Mouse (Mus musculus): ENCODE data around the gene Olfr104-ps.

Gene Olfr104-ps

DNA sequence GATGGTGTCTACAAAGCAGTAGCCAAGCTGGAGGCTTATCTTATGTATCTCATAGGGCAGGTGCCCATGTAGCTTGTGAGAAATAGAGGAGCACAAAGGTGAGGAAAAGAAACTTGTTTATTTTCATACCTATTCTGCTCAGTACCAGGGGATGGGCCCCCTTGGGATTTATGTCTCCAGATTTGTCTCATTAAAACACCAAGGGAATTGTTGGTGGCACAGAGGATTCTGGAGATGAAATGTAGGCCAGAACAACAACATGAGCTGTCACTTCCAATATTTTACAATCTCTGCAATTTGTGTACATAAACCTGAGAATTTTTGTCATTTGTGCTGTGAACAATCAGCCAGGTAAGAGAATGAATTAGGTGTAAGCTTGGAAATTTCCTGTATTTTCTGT is at the start of gene Olfr104-ps:
TSS of gene Olfr104-ps (plus strand) at position 301 of the 400 bp plus-strand sequence.
- no peak for DNase-seq

DNA sequence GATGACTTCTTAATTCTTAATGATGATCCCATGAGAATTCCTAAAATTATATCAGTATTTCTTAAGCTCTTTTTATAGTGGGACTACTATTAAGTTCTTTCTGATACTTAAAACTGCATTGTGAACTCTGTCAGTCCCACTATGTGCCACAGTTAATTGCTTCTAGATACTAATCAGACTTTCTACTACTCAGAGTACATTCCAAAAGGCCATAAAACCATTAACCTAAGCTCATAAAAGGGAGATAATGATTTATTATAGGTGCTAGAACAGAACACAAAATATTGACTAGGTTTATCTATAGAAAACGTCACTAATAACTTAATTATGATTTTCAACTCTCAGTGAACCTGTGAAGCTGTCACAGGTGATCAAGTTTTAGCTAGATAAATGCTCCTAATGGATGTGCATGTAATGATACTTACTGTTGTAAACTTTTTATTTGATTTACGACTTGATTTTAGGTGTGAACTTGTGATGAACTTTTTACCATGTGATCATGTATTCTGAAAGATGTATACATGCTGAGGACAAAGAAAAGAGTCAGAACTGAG is 49.2 kb upstream of the Olfr104-ps start:
- no peak for DNase-seq

DNA sequence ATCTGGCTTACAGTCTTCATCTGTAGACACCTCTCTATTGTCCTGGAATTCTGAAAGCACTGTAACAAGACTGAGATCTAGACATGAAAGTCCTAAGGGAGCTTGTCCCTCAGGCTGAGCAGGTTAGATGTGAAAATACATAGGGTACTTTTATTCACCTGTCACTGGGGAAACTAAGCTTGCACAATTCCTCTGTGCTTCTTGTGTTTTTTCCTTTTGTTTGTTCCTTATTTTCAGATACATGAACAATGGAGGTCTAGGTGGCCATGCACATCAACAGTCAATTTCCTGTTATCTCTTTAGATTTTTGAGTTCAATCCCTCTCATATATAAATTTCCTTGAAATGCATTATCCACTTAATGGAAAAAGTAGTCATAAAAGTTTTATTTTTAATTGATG is 42.4 kb upstream of the Olfr104-ps start, which contains the start of gene Olfr102:
TSS of gene Olfr102 (minus strand) at position 101 of the 400 bp plus-strand sequence.
- no peak for DNase-seq

DNA sequence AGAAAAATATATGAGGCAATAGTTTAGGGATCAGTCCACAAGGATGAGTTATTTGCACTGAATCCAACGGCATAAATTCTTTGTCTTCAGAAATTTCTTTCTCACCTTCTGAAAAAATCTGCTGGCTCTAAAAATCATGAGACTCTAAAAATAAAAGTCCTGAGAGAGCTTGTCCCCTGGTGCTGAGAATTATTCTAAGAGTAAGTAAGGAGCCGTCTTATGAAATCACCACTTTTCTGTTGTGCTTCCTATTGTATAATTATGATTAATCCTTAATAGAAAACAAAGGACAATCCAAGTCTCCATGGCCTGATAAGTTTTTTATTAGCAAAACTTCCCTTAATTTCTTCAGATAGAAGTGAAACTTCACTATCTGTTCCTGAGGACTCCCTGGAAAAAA is 19.8 kb upstream of the Olfr104-ps start, which contains the start of gene Olfr103:
TSS of gene Olfr103 (minus strand) at position 101 of the 400 bp plus-strand sequence.
- no peak for DNase-seq

DNA sequence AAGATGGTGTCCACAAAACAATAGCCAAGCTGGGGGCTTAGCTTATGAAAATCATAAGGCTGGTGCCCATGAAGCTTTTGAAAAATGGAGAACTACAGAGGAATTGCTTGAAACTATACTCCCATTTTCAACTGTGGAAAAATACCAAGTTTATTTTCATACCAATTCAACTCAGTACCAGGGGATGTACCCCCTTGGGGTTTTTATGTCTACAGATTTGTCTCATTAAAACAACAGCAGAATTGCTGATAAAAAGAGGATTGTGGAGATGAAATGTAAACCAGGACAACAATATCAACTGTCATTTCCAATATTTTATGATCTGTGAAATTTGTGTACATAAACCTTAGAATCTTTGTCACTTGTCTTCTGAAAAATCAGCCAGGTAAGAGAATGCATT is 19.4 kb downstream of the Olfr104-ps start, which contains the start of gene Olfr105-ps:
TSS of gene Olfr105-ps (plus strand) at position 301 of the 400 bp plus-strand sequence.
- DNase-seq = no peak

DNA sequence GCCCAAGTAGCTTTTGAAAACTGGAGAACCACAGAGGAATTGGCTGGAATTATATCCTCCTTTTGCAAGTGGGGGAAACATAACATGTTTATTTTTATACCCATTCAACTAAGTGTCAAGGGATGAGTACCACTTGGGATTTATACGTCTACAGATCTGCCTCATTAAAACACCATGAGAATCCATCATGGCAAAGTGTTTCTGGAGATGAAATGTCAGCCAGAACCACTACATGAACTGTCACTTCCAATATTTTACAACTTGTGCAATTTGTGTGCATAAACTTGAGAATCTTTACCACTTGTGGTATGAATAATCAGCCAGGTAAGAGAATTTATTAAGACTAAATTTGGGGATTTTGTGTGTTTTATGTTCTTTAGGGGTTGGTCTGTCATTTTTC is 30.7 kb downstream of the Olfr104-ps start, which contains the start of gene Olfr106-ps:
TSS of gene Olfr106-ps (plus strand) at position 301 of the 400 bp plus-strand sequence.
- DNase-seq = no peak

DNA sequence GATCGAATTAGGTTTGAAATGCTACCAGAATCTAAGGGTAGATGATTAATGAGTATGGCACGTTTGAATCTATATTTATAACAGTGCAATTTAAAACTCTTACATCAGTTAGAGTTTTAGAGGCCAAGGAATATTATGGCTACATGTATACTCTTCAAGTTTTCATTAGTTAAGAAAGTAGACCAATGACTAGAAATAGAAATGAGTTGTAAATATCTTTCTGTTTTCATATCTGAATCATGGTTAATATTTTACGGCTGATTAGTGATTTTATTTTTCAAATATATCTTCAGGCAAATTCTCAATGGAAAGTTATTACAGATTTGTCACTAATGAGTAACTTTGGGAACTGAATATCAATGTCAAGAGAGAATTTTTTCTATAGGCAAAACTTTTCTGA is 39.5 kb downstream of the Olfr104-ps start, which contains the start of gene Olfr107:
TSS of gene Olfr107 (plus strand) at position 301 of the 400 bp plus-strand sequence.
- no peak for DNase-seq

DNA sequence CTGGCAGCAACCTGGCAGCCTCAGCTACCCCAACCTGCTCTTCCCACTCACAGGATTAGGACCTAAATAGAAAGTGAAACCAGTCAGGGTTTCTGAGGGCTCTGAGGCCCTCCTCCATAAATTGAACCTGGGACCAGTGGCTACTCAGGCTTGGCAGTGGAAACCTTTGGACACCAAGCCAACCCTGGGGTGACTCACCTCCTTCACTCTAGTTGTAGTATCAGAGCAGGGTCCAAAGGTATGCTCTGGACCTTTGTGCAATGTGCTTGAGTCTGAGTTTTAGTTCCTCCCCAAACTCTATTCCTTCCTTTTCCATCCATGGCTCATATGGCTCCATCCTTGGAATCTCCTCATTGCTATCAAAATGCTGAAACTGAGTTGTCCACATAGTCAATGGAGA is 54.0 kb downstream of the Olfr104-ps start:
- no peak for DNase-seq
